Mouse (Mus musculus): Measurements from ENCODE around the gene Zfp275. TPM values are rescaled to one million over a fixed set of nuclear protein-coding genes. Genes with fewer than 3 reads are reported as not detected.

The Zfp275 gene
- polyA plus RNA-seq, 1 experiment from 2014 or later, result 17.1 TPM

GRCm38 (mm10) chrX:73342068-73342467 is 353 bp upstream of the Zfp275 start:
- no peak overlapping the region for H3K27ac ChIP-seq (ENCODE audit: low read depth, low read length)
- H3K4me1 ChIP-seq (ENCODE audit: control insufficient read depth, insufficient read depth, low read length), result no peaks in the 10 kb centered on the region
- H3K27me3 ChIP-seq (ENCODE audit: control insufficient read depth, insufficient read depth, low read length), result no peaks in the 10 kb centered on the region
- ATAC-seq (ENCODE audit: low FRiP score, low TSS enrichment), result peak; percentile 37; the same call in 1 of the 2 replicates
- H3K4me3 ChIP-seq (ENCODE audit: low read length), result peak overlapping the region; percentile 57; the same call in 1 of the 2 replicates
- H3K9me3 ChIP-seq (ENCODE audit: control insufficient read depth, low read length), result no peaks in the 10 kb centered on the region
- no peak overlapping the region for H3K9ac ChIP-seq (ENCODE audit: low read depth, low read length)
- peak overlapping the region; percentile 21 for H3K4me2 ChIP-seq (replicated peaks; ENCODE audit: low read depth, low read length)
- H3K36me3 ChIP-seq (ENCODE audit: control insufficient read depth, insufficient read depth, low read length), result no peaks in the 10 kb centered on the region
- 31% methylated on average over 3 of the region's 3 CpGs for WGBS

- Histone ChIP-seq H3K4me1 (ENCODE audit: control insufficient read depth, insufficient read depth, low read length) (no peaks in the 10 kb centered on the region), H3K9me3 (ENCODE audit: control insufficient read depth, low read length) (no peaks in the 10 kb centered on the region), H3K4me3 (ENCODE audit: low read length) (peak overlapping the region; percentile 57), H3K27ac (ENCODE audit: low read depth, low read length) (peak overlapping the region; percentile 30; the same call in 1 of the 2 replicates), H3K27me3 (ENCODE audit: control insufficient read depth, insufficient read depth, low read length) (no peaks in the 10 kb centered on the region), H3K4me2 (replicated peaks; ENCODE audit: low read depth, low read length) (peak overlapping the region; percentile 40), H3K9ac (ENCODE audit: low read depth, low read length) (peak overlapping the region; percentile 65), H3K36me3 (ENCODE audit: control insufficient read depth, insufficient read depth, low read length) (no peaks in the 10 kb centered on the region)
- WGBS, result 27% methylated on average over 15 of the region's 15 CpGs
- ATAC-seq (ENCODE audit: low FRiP score, low TSS enrichment), result no peak; the same call in 1 of the 2 replicates
Observed at GRCm38 (mm10) chrX:73342941-73343735, 717 bp downstream of the Zfp275 start.

DNA sequence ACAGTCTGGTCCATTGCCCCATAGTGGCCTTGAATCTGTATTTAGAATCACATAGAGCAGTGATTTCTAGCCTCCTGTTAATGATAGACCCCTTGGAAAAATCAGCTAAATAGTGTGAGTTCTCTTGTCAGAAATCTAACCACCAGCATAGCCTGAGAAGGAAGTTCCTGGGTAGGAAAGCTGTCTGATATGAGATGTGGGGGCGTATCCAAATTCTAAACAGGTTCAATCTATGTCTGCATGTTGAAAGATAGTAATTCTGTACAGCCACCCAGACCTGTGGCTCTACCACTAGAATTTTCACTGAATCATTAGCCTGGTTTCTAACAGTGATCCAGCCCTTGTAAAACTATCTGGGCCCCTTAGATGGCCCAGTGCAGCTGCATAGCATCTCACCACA is 1.4 kb downstream of the Zfp275 start:
- no peak for ATAC-seq (ENCODE audit: low FRiP score, low TSS enrichment)
- Histone ChIP-seq H3K9ac (ENCODE audit: low read depth, low read length) (no peak overlapping the region), H3K27me3 (ENCODE audit: control insufficient read depth, insufficient read depth, low read length) (no peaks in the 10 kb centered on the region), H3K9me3 (ENCODE audit: control insufficient read depth, low read length) (no peaks in the 10 kb centered on the region), H3K4me2 (replicated peaks; ENCODE audit: low read depth, low read length) (peak overlapping the region; percentile 40; the same call in 1 of the 2 replicates), H3K4me3 (ENCODE audit: low read length) (no peak overlapping the region), H3K27ac (ENCODE audit: low read depth, low read length) (no peak overlapping the region), H3K4me1 (ENCODE audit: control insufficient read depth, insufficient read depth, low read length) (no peaks in the 10 kb centered on the region), H3K36me3 (ENCODE audit: control insufficient read depth, insufficient read depth, low read length) (no peaks in the 10 kb centered on the region)
- 86% methylated on average over 1 of the region's 1 CpGs for WGBS

DNA sequence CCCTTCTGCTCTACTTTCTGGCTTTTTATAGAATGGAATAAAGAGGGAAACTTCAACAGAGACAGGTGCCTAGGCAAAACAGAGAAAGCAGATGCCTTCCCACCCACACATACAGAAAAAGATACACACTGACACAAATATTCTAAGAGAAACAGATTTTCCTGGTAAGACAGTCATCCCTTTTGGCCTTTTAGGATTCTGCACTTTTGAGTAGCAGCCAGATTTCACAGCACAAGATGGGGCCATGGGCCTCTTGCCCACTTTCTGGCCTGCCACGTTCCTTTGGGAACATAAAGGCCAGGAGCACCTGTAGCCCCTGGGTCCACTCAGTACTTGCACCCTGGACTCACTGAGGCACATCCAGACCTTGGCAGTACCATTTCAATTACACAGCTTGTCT is 1.9 kb downstream of the Zfp275 start:
- ATAC-seq (ENCODE audit: low FRiP score, low TSS enrichment), result no peak
- H3K27ac ChIP-seq (ENCODE audit: low read depth, low read length), result no peak overlapping the region
- no peaks in the 10 kb centered on the region for H3K27me3 ChIP-seq (ENCODE audit: control insufficient read depth, insufficient read depth, low read length)
- no peak overlapping the region for H3K4me2 ChIP-seq (replicated peaks; ENCODE audit: low read depth, low read length)
- no peaks in the 10 kb centered on the region for H3K4me1 ChIP-seq (ENCODE audit: control insufficient read depth, insufficient read depth, low read length)
- H3K9me3 ChIP-seq (ENCODE audit: control insufficient read depth, low read length), result no peaks in the 10 kb centered on the region
- 78% methylated on average over 1 of the region's 1 CpGs for WGBS
- H3K36me3 ChIP-seq (ENCODE audit: control insufficient read depth, insufficient read depth, low read length), result no peaks in the 10 kb centered on the region
- H3K4me3 ChIP-seq (ENCODE audit: low read length), result no peak overlapping the region
- H3K9ac ChIP-seq (ENCODE audit: low read depth, low read length), result no peak overlapping the region

DNA sequence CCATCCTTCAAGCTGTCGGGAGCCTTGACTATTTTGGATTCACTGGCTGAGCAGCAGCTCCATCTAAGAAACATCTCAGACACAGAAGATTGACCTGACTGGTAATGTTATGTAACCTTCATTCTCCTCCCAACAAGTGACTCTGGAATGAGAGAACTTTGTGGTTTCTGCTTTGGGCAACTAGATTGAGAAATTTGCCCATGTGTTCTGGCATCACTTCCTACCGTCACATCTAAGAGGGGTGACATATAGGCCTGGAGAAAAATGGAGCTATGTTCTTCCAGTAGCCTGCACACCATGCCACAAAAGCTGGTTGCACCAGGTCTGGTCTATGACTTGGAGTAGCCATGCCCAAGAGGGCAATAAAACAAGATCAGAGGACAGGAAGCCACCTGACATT is 13.7 kb downstream of the Zfp275 start:
- H3K27me3 ChIP-seq (ENCODE audit: control insufficient read depth, insufficient read depth, low read length), result no peaks in the 10 kb centered on the region
- H3K4me3 ChIP-seq (ENCODE audit: low read length), result no peak overlapping the region
- H3K9ac ChIP-seq (ENCODE audit: low read depth, low read length), result no peak overlapping the region
- WGBS, result 92% methylated on average over 2 of the region's 2 CpGs
- H3K27ac ChIP-seq (ENCODE audit: low read depth, low read length), result no peak overlapping the region
- H3K4me2 ChIP-seq (replicated peaks; ENCODE audit: low read depth, low read length), result no peak overlapping the region
- peaks cover 38% of the 10 kb centered on the region for H3K36me3 ChIP-seq (ENCODE audit: control insufficient read depth, insufficient read depth, low read length)
- no peaks in the 10 kb centered on the region for H3K9me3 ChIP-seq (ENCODE audit: control insufficient read depth, low read length)
- ATAC-seq (ENCODE audit: low FRiP score, low TSS enrichment), result no peak
- no peaks in the 10 kb centered on the region for H3K4me1 ChIP-seq (ENCODE audit: control insufficient read depth, insufficient read depth, low read length)

GRCm38 (mm10) chrX:73356719-73357118 is 14.3 kb downstream of the Zfp275 start:
- ATAC-seq (ENCODE audit: low FRiP score, low TSS enrichment), result no peak
- peaks cover 34% of the 10 kb centered on the region for H3K36me3 ChIP-seq (ENCODE audit: control insufficient read depth, insufficient read depth, low read length)
- no peak overlapping the region for H3K27ac ChIP-seq (ENCODE audit: low read depth, low read length)
- H3K9ac ChIP-seq (ENCODE audit: low read depth, low read length), result no peak overlapping the region
- 69% methylated on average over 1 of the region's 1 CpGs for WGBS
- H3K4me2 ChIP-seq (replicated peaks; ENCODE audit: low read depth, low read length), result no peak overlapping the region
- no peaks in the 10 kb centered on the region for H3K27me3 ChIP-seq (ENCODE audit: control insufficient read depth, insufficient read depth, low read length)
- H3K9me3 ChIP-seq (ENCODE audit: control insufficient read depth, low read length), result no peaks in the 10 kb centered on the region
- H3K4me3 ChIP-seq (ENCODE audit: low read length), result no peak overlapping the region
- H3K4me1 ChIP-seq (ENCODE audit: control insufficient read depth, insufficient read depth, low read length), result no peaks in the 10 kb centered on the region

DNA sequence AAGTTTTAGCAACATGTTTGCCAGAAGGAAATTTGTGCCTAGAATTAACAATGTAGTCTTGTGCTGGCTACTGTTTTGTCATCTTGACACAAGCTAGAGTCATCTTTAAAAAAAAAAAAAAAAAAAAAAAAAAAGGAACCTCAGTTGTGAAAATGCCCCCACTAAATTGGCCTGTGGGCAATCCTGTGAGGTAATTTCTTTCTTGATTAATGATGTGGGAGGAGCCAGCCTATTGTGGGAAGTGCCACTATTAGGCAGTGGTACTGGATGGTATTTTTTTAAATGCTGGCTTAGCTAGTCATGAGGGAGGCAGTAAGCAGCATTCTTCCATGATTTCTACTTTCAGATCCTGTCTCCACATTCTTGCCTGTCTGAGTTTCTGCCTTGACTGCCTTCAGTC is 20.9 kb downstream of the Zfp275 start:
- H3K4me3 ChIP-seq (ENCODE audit: low read length), result no peak overlapping the region
- no peak overlapping the region for H3K4me2 ChIP-seq (replicated peaks; ENCODE audit: low read depth, low read length)
- H3K4me1 ChIP-seq (ENCODE audit: control insufficient read depth, insufficient read depth, low read length), result no peaks in the 10 kb centered on the region
- H3K36me3 ChIP-seq (ENCODE audit: control insufficient read depth, insufficient read depth, low read length), result no peaks in the 10 kb centered on the region
- H3K9ac ChIP-seq (ENCODE audit: low read depth, low read length), result no peak overlapping the region
- no peaks in the 10 kb centered on the region for H3K9me3 ChIP-seq (ENCODE audit: control insufficient read depth, low read length)
- no peak overlapping the region for H3K27ac ChIP-seq (ENCODE audit: low read depth, low read length)
- ATAC-seq (ENCODE audit: low FRiP score, low TSS enrichment), result no peak
- H3K27me3 ChIP-seq (ENCODE audit: control insufficient read depth, insufficient read depth, low read length), result no peaks in the 10 kb centered on the region

- H3K4me2 ChIP-seq (replicated peaks; ENCODE audit: low read depth, low read length), result no peak overlapping the region
- H3K27me3 ChIP-seq (ENCODE audit: control insufficient read depth, insufficient read depth, low read length), result no peaks in the 10 kb centered on the region
- H3K9me3 ChIP-seq (ENCODE audit: control insufficient read depth, low read length), result no peaks in the 10 kb centered on the region
- WGBS, result 74% methylated on average over 6 of the region's 6 CpGs
- no peak overlapping the region for H3K27ac ChIP-seq (ENCODE audit: low read depth, low read length)
- H3K4me1 ChIP-seq (ENCODE audit: control insufficient read depth, insufficient read depth, low read length), result no peaks in the 10 kb centered on the region
- H3K36me3 ChIP-seq (ENCODE audit: control insufficient read depth, insufficient read depth, low read length), result no peaks in the 10 kb centered on the region
- H3K9ac ChIP-seq (ENCODE audit: low read depth, low read length), result no peak overlapping the region
- no peak for ATAC-seq (ENCODE audit: low FRiP score, low TSS enrichment)
- H3K4me3 ChIP-seq (ENCODE audit: low read length), result no peak overlapping the region
Observed at GRCm38 (mm10) chrX:73384419-73384818, 42.0 kb downstream of the Zfp275 start.

- Histone ChIP-seq H3K4me1 (ENCODE audit: control insufficient read depth, insufficient read depth, low read length) (no peaks in the 10 kb centered on the region), H3K36me3 (ENCODE audit: control insufficient read depth, insufficient read depth, low read length) (no peaks in the 10 kb centered on the region), H3K27me3 (ENCODE audit: control insufficient read depth, insufficient read depth, low read length) (no peaks in the 10 kb centered on the region), H3K4me3 (ENCODE audit: low read length) (no peak overlapping the region), H3K9me3 (ENCODE audit: control insufficient read depth, low read length) (no peaks in the 10 kb centered on the region), H3K27ac (ENCODE audit: low read depth, low read length) (no peak overlapping the region), H3K4me2 (replicated peaks; ENCODE audit: low read depth, low read length) (no peak overlapping the region), H3K9ac (ENCODE audit: low read depth, low read length) (no peak overlapping the region)
- ATAC-seq (ENCODE audit: low FRiP score, low TSS enrichment), result no peak
- 17% methylated on average over 1 of the region's 1 CpGs for WGBS
Observed at GRCm38 (mm10) chrX:73384924-73385323, 42.5 kb downstream of the Zfp275 start.
